Mouse (Mus musculus) forebrain, postnatal 0 days (tissue): ENCODE measurements around the gene Pde4d. TPM values are rescaled to one million over a fixed set of nuclear protein-coding genes. Genes with fewer than 3 reads are reported as not detected.

Source experiments
- ATAC-seq: fragments of 200-750 bp; cut with Nextera tagmentation; 2 replicates; pipeline ENCODE4 v1.8.0; 2017; ENCODE audit warnings: mild to moderate bottlenecking, moderate library complexity
- DNase-seq: peaks from one replicate; pipeline ENCODE4 v3.0.0-alpha.2; 2015
- H3K27ac ChIP-seq: fragments of 300-500 bp; sonication (generic); 2 replicates; pipeline ENCODE4 v1.5.1; 2014; ENCODE audit warnings: low read depth, mild to moderate bottlenecking, antibody characterized with exemption, low read length, moderate library complexity, mixed read lengths
- H3K27me3 ChIP-seq: fragments of 300-500 bp; sonication (generic); 2 replicates; pipeline ENCODE4 v1.6.1; 2014; ENCODE audit warnings: mild to moderate bottlenecking, low read length, mixed read lengths; ENCODE audit not compliant: insufficient read depth
- H3K36me3 ChIP-seq: fragments of 300-500 bp; sonication (generic); 2 replicates; pipeline ENCODE4 v1.6.1; 2014; ENCODE audit warnings: mild to moderate bottlenecking, moderate library complexity; ENCODE audit not compliant: insufficient read depth
- H3K4me1 ChIP-seq: fragments of 300-500 bp; sonication (generic); 2 replicates; pipeline ENCODE4 v1.6.1; 2014; ENCODE audit warnings: antibody characterized with exemption; ENCODE audit not compliant: insufficient read depth
- H3K4me2 ChIP-seq: fragments of 300-500 bp; sonication (generic); 2 replicates; pipeline ENCODE4 v1.6.1; 2014; ENCODE audit warnings: low read depth, mild to moderate bottlenecking, moderate library complexity
- H3K4me3 ChIP-seq: fragments of 300-500 bp; sonication (generic); 2 replicates; pipeline ENCODE4 v1.5.1; 2014; ENCODE audit warnings: low read depth, low read length, mixed read lengths
- H3K9ac ChIP-seq: fragments of 300-500 bp; sonication (generic); 2 replicates; pipeline ENCODE4 v1.6.1; 2014; ENCODE audit warnings: mild to moderate bottlenecking
- H3K9me3 ChIP-seq: fragments of 300-500 bp; sonication (generic); 2 replicates; pipeline ENCODE4 v1.6.1; 2016; ENCODE audit warnings: low read length
- CTCF ChIP-seq: sonication (generic); IDR thresholded peaks from 2 replicates; pipeline ENCODE4 v1.5.1; 2016; ENCODE audit warnings: antibody characterized with exemption, control low read depth, low read depth
- WGBS: fragments of 180-500 bp; shearing (Covaris S2); extraction: QIAGEN DNeasy Blood & Tissue Kit; methylation state at CpG from one replicate; pipeline ENCODE4 v1.1.7; 2014; 5-methylcytosine and 5-hydroxymethylcytosine counted together
- polyA plus RNA-seq: library from polyadenylated mRNA; unstranded; fragments of >200 nt; fragmentation: Nextera tagmentation; extraction: Ambion mirVana; gene quantifications from 2 replicates; pipeline ENCODE4 v1.2.1, GENCODE M21; 2015
- total RNA-seq: library from RNA; depleted of rRNA; stranded (reverse); fragments of >200 nt; gene quantifications from 2 replicates; pipeline ENCODE4 v1.2.3, GENCODE M21; 2014

Gene Pde4d
- total and polyA plus RNA-seq, 2 experiments from 2014 or later = 13.2 to 78.8 TPM

- WGBS = 87% methylated on average over 5 of the region's 5 CpGs
- H3K4me1 ChIP-seq = no peaks in the 10 kb centered on the region
- H3K4me2 ChIP-seq = no peak overlapping the region
- no peak overlapping the region for H3K27ac ChIP-seq
- no peak overlapping the region for H3K9ac ChIP-seq
- H3K27me3 ChIP-seq = no peaks in the 10 kb centered on the region
- H3K36me3 ChIP-seq = no peaks in the 10 kb centered on the region
- no peaks in the 10 kb centered on the region for H3K9me3 ChIP-seq
- TF ChIP-seq CTCF = no peak
- ATAC-seq (no peak), DNase-seq (no peak)
- no peak overlapping the region for H3K4me3 ChIP-seq
Measured at GRCm38 (mm10) chr13:108642259-108642658, 192.5 kb downstream of the Pde4d start.

DNA sequence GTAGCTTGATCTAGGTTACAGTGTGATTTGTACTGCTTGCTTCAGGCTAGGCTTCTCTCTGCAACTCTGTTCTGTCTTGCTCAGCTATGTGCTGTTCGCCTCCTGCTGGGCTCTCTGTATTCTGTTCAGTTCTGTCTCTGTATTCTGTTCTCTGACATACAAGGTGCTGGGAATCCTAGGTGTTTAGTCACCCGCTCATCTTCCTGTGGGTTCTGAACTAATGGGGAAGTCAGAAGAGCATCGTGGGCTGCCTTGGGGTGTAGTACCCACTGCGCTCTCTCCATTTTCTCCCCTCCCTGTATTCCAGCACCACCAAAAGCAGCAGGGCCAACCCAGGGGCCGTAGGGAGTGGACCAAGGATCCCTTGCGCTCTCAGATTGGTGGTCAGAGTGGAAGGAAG, 197.1 kb downstream of the Pde4d start:
- Histone ChIP-seq H3K4me1 (no peaks in the 10 kb centered on the region), H3K27me3 (no peaks in the 10 kb centered on the region), H3K4me3 (no peak overlapping the region), H3K9ac (no peak overlapping the region), H3K27ac (no peak overlapping the region), H3K36me3 (no peaks in the 10 kb centered on the region), H3K4me2 (no peak overlapping the region), H3K9me3 (no peaks in the 10 kb centered on the region)
- TF ChIP-seq CTCF = no peak
- no peak for ATAC-seq
- 86% methylated on average over 6 of the region's 6 CpGs for WGBS
- DNase-seq = no peak

DNA sequence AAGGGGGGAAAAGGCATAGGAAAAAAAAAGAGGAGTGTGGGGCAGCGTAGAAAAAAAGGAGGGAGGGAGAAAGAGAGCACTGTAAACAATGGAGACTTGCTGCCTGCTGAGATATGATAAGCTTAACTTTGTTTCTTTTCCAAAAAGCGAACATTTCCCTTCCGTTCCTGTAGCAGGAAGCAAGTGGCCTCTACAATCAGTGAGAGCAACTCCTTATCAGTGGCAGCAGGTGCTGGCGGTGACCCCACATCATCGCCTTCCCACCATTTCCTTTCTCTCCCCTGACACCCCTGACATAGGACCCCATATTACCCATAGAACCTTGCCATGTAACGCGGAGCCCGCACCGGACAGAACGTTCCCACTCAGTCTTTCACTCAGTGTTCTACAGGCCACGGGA, 197.5 kb downstream of the Pde4d start:
- Histone ChIP-seq H3K4me2 (no peak overlapping the region), H3K4me3 (no peak overlapping the region), H3K9ac (no peak overlapping the region), H3K27me3 (no peaks in the 10 kb centered on the region), H3K27ac (no peak overlapping the region), H3K36me3 (no peaks in the 10 kb centered on the region), H3K4me1 (no peaks in the 10 kb centered on the region), H3K9me3 (no peaks in the 10 kb centered on the region)
- ATAC-seq (no peak), DNase-seq (no peak)
- 87% methylated on average over 11 of the region's 11 CpGs for WGBS
- no peak for TF ChIP-seq CTCF

- DNase-seq = no peak
- Histone ChIP-seq H3K9ac (no peak overlapping the region), H3K4me3 (no peak overlapping the region), H3K4me2 (no peak overlapping the region), H3K36me3 (no peaks in the 10 kb centered on the region), H3K9me3 (no peaks in the 10 kb centered on the region), H3K27me3 (no peaks in the 10 kb centered on the region), H3K27ac (no peak overlapping the region), H3K4me1 (no peaks in the 10 kb centered on the region)
- 79% methylated on average over 10 of the region's 10 CpGs for WGBS
- no peak for TF ChIP-seq CTCF
- no peak for ATAC-seq
Measured at GRCm38 (mm10) chr13:108654026-108654723, 204.4 kb downstream of the Pde4d start.

- H3K4me2 ChIP-seq = no peak overlapping the region
- H3K36me3 ChIP-seq = no peaks in the 10 kb centered on the region
- H3K9me3 ChIP-seq = no peaks in the 10 kb centered on the region
- DNase-seq = no peak
- no peak for ATAC-seq
- no peak overlapping the region for H3K4me3 ChIP-seq
- H3K27ac ChIP-seq = no peak overlapping the region
- no peak overlapping the region for H3K9ac ChIP-seq
- H3K27me3 ChIP-seq = no peaks in the 10 kb centered on the region
- no peak for TF ChIP-seq CTCF
- no peaks in the 10 kb centered on the region for H3K4me1 ChIP-seq
Measured at GRCm38 (mm10) chr13:108666579-108666978, 216.8 kb downstream of the Pde4d start.

- DNase-seq (no peak), ATAC-seq (no peak)
- H3K36me3 ChIP-seq = no peaks in the 10 kb centered on the region
- no peak for TF ChIP-seq CTCF
- no peak overlapping the region for H3K27ac ChIP-seq
- H3K9me3 ChIP-seq = no peaks in the 10 kb centered on the region
- no peaks in the 10 kb centered on the region for H3K27me3 ChIP-seq
- WGBS = 95% methylated on average over 1 of the region's 1 CpGs
- H3K4me1 ChIP-seq = no peaks in the 10 kb centered on the region
- H3K4me3 ChIP-seq = no peak overlapping the region
- no peak overlapping the region for H3K9ac ChIP-seq
- H3K4me2 ChIP-seq = no peak overlapping the region
Measured at GRCm38 (mm10) chr13:108667077-108667476, 217.3 kb downstream of the Pde4d start.

- Histone ChIP-seq H3K4me2 (no peak overlapping the region), H3K4me1 (no peaks in the 10 kb centered on the region), H3K27ac (no peak overlapping the region), H3K36me3 (no peaks in the 10 kb centered on the region), H3K4me3 (no peak overlapping the region), H3K9me3 (no peaks in the 10 kb centered on the region), H3K9ac (no peak overlapping the region), H3K27me3 (no peaks in the 10 kb centered on the region)
- TF ChIP-seq CTCF = no peak
- ATAC-seq (no peak), DNase-seq (no peak)
Measured at GRCm38 (mm10) chr13:108677056-108677455, 227.3 kb downstream of the Pde4d start.

DNA sequence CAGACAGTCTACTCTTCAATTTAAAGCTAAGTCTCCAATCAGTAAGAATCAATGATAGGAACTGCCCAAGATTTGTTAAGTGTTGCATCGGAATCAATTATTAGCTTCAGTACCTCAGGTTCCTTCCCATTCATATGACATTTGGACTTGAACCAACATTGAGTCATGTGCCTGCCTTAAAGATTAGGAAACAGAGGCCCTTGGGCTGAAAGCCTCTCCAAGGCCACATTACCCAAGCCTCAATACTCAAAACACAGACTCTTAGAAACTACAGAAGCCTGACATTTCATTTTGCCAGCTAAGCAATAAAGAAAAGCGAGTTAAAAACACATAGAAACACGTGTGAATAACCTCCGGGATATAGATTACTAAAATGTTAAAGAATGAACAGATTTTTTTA, 233.3 kb downstream of the Pde4d start:
- H3K9ac ChIP-seq = no peak overlapping the region
- no peak for DNase-seq

More for the DNA sequence above, 233.3 kb downstream of the Pde4d start:
- no peak overlapping the region for H3K4me3 ChIP-seq
- ATAC-seq = no peak
- H3K36me3 ChIP-seq = no peaks in the 10 kb centered on the region
- H3K27me3 ChIP-seq = no peaks in the 10 kb centered on the region
- H3K9me3 ChIP-seq = no peaks in the 10 kb centered on the region
- WGBS = 83% methylated on average over 4 of the region's 4 CpGs
- no peak for TF ChIP-seq CTCF
- no peak overlapping the region for H3K27ac ChIP-seq
- H3K4me1 ChIP-seq = no peaks in the 10 kb centered on the region
- H3K4me2 ChIP-seq = no peak overlapping the region
